Mouse (Mus musculus) lung, embryonic 14.5 days (tissue): ENCODE data around the gene Ctdnep1. TPM values are rescaled to one million over a fixed set of nuclear protein-coding genes. Genes with fewer than 3 reads are reported as not detected.
A peak's percentile ranks its signal among the peaks of the same experiment; 100 is the strongest.

Experiments used
- ATAC-seq: fragments of 200-750 bp; cut with Nextera tagmentation; 2 replicates; pipeline ENCODE4 v1.8.0; 2017; ENCODE audit warnings: mild to moderate bottlenecking, moderate TSS enrichment, moderate library complexity; ENCODE audit not compliant: insufficient read depth
- DNase-seq: peaks from one replicate; pipeline ENCODE4 v3.0.0-alpha.2; 2015
- H3K27ac ChIP-seq: fragments of 300-500 bp; sonication (generic); 2 replicates; pipeline ENCODE4 v1.5.1; 2014; ENCODE audit warnings: low read depth, mild to moderate bottlenecking, moderate library complexity
- H3K27me3 ChIP-seq: fragments of 300-500 bp; sonication (generic); 2 replicates; pipeline ENCODE4 v1.6.1; 2014; ENCODE audit warnings: low read length, control low read depth; ENCODE audit not compliant: insufficient read depth
- H3K36me3 ChIP-seq: fragments of 300-500 bp; sonication (generic); 2 replicates; pipeline ENCODE4 v1.6.1; 2014; ENCODE audit warnings: control low read depth; ENCODE audit not compliant: insufficient read depth
- H3K4me1 ChIP-seq: fragments of 300-500 bp; sonication (generic); 2 replicates; pipeline ENCODE4 v1.6.1; 2014; ENCODE audit warnings: antibody characterized with exemption, control low read depth; ENCODE audit not compliant: insufficient read depth
- H3K4me2 ChIP-seq: fragments of 300-500 bp; sonication (generic); 2 replicates; pipeline ENCODE4 v1.6.1; 2014; ENCODE audit warnings: mild to moderate bottlenecking
- H3K4me3 ChIP-seq: fragments of 300-500 bp; sonication (generic); 2 replicates; pipeline ENCODE4 v1.5.1; 2014; ENCODE audit warnings: low read depth, low read length
- H3K9ac ChIP-seq: fragments of 300-500 bp; sonication (generic); 2 replicates; pipeline ENCODE4 v1.6.1; 2014
- H3K9me3 ChIP-seq: fragments of 300-500 bp; sonication (generic); 2 replicates; pipeline ENCODE4 v1.6.1; 2016; ENCODE audit warnings: low read depth, low read length, control low read depth
- CTCF ChIP-seq: IDR thresholded peaks from 2 replicates; pipeline ENCODE4 v1.5.1; 2016; ENCODE audit warnings: antibody characterized with exemption, low read depth
- WGBS: fragments of 180-500 bp; shearing (Covaris S2); extraction: QIAGEN DNeasy Blood & Tissue Kit; methylation state at CpG from one replicate; pipeline ENCODE4 v1.1.7; 2014; 5-methylcytosine and 5-hydroxymethylcytosine counted together
- polyA plus RNA-seq: library from polyadenylated mRNA; unstranded; fragments of >200 nt; fragmentation: Nextera tagmentation; extraction: Ambion mirVana; gene quantifications from 2 replicates; pipeline ENCODE4 v1.2.1, GENCODE M21; 2014

Gene Ctdnep1
- polyA plus RNA-seq, 1 experiment from 2014 or later, result 28.3 TPM

DNA sequence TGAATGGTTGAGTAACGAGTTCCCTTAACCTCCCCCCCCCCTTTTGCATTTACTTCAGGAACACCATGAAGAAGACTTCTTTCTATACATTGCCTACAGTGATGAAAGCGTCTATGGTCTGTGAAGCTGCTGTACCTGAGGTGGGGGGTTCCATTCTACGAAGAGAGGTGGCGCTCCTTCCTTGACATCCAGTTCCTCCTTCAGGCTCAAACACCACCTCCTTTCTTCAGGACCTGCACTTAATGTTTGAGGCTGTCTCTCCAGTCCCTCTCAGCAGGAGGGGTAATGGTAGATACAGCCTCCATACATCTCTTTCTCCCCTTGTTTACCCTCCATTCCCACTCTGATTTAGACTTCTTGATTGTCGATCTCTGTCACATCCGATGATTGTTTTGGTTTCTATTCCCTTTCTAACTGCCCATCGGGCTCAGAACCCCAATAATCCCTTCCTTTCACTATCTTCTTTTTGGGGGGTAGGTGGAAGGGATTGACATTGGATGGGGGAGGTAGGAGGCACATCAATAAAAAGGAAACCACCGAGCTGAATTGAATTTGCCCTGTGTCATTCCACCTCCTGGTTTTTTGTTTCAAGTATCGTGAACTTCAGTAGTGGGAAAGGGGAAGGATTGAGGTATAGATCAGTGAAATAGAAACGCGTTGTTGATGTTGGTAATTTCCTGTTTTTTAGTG, 13.6 kb downstream of the Ctdnep1 start:
- H3K9me3 ChIP-seq, result no peaks in the 10 kb centered on the region
- no peaks in the 10 kb centered on the region for H3K27me3 ChIP-seq
- no peak overlapping the region for H3K27ac ChIP-seq
- H3K4me1 ChIP-seq, result peaks cover 12% of the 10 kb centered on the region
- WGBS, result 85% methylated on average over 11 of the region's 11 CpGs
- H3K9ac ChIP-seq, result no peak overlapping the region
- ATAC-seq, result no peak
- peaks cover 44% of the 10 kb centered on the region for H3K36me3 ChIP-seq
- peak; percentile 27 for TF ChIP-seq CTCF
- peak overlapping the region; percentile 98; the same call in 1 of the 2 replicates for H3K4me3 ChIP-seq
- no peak for DNase-seq
- peak overlapping the region; percentile 63 for H3K4me2 ChIP-seq

DNA sequence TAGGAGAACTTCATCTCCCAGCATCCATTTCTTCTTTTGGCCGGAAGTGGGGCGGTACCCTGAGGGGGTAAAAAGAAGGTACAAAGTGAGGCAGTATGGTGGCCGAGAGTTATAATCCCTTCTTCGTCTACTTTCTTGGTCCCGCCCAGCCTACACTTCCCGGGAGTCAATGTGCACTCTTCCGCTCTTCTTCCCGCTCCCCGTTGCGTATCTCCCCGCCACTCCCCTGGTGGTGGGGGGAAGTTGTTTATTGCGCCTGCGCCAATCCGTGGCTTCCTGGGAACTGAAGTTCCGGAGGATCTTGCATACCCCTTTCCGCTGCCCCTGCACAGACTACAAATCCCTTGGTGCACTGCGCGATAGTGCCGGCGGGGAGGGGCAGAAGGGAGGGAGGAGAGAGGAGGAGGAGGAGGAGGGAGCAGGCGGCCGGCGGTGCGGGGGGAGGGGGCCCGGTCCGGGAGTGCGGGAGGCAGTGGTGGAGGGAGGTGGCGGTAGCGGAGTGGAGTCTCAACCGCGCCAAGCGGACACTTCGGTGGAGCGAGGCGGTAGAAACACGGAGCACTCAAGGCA, 14.5 kb downstream of the Ctdnep1 start, which contains the start of gene Phf23:
Gene Phf23, plus strand, starts transcription at position 387 of the 570 bp plus-strand sequence.
- peak; percentile 81 for ATAC-seq
- Histone ChIP-seq H3K4me3 (peak within 1 kb of the TSS; percentile 98), H3K36me3 (peaks cover 42% of the 10 kb centered on the region), H3K27me3 (no peaks in the 10 kb centered on the region), H3K9ac (peak within 1 kb of the TSS; percentile 85), H3K4me1 (peaks cover 10% of the 10 kb centered on the region), H3K27ac (peak within 1 kb of the TSS; percentile 98), H3K4me2 (peak within 1 kb of the TSS; percentile 63), H3K9me3 (no peaks in the 10 kb centered on the region)
- TF ChIP-seq CTCF, result peak; percentile 70
- peak; percentile 99 for DNase-seq
- WGBS, result under 1% methylated on average over 36 of the region's 36 CpGs

DNA sequence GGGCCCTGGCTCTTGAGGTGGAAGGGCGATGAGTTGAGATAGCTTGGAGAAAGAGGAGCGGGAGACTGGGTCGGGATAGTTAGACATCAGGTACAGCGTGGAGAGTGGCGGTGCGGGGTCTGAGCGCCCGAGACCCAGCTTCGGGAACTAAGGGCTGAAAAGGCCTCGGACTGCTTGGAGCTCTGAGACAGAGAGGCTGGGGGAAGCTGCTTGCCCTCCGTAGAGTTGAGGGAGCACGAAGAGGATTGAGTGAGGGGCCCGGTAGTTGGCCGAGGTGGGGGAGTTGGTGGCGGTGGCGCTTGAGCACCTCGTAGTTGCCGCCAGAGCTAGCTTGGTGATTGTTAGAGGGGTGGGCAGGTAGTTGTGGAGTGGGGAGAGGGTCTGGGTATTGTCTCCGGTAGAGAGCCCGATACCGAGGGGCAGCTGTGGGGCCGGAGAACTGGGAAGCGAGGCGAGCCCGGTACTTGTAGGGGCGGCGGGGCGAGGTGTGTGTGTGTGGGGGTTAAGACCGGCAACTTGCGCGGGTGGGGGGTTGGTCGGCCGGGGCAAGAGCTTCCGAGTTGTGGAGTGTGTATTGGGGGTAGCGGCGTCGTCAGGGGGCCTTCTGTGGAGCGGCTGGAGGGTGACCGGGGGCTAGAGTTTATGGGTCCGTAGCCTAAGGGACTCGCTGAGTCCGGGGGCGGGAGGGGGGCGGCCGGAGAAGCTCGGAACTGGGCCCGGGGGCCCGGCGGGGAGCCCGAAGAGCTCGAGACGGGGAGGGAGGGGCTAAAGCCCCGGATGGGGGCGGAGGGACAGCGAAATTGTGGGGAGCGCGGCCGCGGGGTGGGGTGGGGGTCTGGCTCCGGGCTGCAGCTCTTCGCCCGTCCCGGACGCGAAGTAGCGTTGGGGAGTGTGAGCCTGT, 15.5 kb downstream of the Ctdnep1 start:
- no peaks in the 10 kb centered on the region for H3K9me3 ChIP-seq
- ATAC-seq (peak; percentile 3), DNase-seq (peak; percentile 75)
- peaks cover 9% of the 10 kb centered on the region for H3K4me1 ChIP-seq
- no peaks in the 10 kb centered on the region for H3K27me3 ChIP-seq
- TF ChIP-seq CTCF, result no peak
- WGBS, result 1% methylated on average over 66 of the region's 66 CpGs
- peak overlapping the region; percentile 63 for H3K4me2 ChIP-seq
- H3K4me3 ChIP-seq, result peak overlapping the region; percentile 98
- peaks cover 42% of the 10 kb centered on the region for H3K36me3 ChIP-seq
- H3K27ac ChIP-seq, result peak overlapping the region; percentile 98
- peak overlapping the region; percentile 85 for H3K9ac ChIP-seq

DNA sequence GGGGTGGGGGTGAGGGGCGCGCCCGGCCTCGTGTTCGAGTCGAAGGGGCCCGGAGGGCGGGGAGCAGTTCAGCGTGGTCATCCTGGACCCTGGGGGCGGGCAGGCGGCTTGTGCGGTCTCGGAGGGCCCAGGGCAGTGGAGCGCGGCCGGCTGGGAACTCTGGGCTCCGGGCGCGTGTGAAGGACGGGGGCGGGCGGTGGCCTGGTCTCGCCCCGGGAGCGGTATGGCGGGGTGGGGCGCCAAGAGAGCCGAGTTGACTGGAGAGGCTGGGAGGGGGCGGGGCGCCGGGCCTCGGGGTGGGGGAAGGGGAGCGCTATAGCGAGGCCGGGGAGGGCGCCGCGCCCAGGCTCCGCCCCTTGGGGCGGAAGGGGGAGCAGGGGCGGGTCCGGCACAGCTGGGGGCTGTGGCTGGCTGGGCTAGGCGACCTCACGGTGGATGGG, 16.1 kb downstream of the Ctdnep1 start:
- H3K36me3 ChIP-seq, result peaks cover 42% of the 10 kb centered on the region
- H3K9ac ChIP-seq, result peak overlapping the region; percentile 85
- WGBS, result 1% methylated on average over 40 of the region's 44 CpGs
- H3K27ac ChIP-seq, result peak overlapping the region; percentile 98
- no peaks in the 10 kb centered on the region for H3K9me3 ChIP-seq
- peaks cover 15% of the 10 kb centered on the region for H3K4me1 ChIP-seq
- H3K4me3 ChIP-seq, result peak overlapping the region; percentile 98
- no peaks in the 10 kb centered on the region for H3K27me3 ChIP-seq
- DNase-seq (peak; percentile 90), ATAC-seq (peak; percentile 59)
- TF ChIP-seq CTCF, result no peak
- H3K4me2 ChIP-seq, result peak overlapping the region; percentile 63

DNA sequence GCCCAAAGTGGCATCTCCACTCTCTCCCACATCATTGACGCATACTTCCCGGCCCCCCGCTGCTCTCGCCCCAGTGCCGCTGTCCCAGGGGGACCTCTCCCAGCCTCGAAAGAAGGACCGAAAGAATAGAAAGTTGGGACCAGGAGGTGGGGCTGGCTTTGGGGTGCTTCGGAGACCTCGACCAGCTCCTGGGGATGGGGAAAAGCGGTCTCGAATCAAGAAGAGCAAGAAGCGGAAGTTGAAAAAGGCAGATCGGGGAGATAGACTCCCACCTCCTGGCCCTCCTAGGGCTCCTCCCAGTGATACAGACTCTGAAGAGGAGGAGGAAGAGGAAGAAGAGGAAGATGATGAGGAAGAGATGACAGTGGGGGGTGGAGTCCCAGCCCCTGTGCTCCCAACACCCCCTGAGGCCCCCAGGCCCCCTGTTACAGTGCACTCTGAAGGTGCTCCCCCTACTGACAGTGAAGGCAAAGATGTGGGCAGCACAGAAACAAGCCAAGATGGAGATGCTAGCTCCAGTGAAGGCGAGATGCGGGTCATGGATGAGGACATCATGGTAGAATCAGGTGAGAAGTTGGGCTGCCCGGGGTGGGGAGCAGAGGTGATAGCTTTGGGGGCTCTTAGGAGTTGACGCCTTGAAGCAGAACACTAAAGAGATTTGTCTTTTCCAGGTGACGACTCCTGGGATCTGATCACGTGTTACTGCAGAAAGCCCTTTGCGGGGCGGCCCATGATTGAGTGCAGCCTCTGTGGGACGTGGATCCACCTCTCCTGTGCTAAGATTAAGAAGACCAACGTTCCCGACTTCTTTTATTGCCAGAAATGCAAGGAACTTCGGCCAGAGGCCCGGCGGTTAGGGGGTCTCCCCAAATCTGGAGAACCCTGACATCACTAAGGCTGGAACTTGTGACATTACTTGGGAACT, 17.9 kb downstream of the Ctdnep1 start:
- Histone ChIP-seq H3K9ac (no peak overlapping the region), H3K4me3 (no peak overlapping the region), H3K9me3 (no peaks in the 10 kb centered on the region), H3K36me3 (peaks cover 35% of the 10 kb centered on the region), H3K4me1 (peaks cover 18% of the 10 kb centered on the region), H3K27me3 (no peaks in the 10 kb centered on the region), H3K4me2 (no peak overlapping the region), H3K27ac (no peak overlapping the region)
- TF ChIP-seq CTCF, result peak; percentile 37
- 90% methylated on average over 27 of the region's 27 CpGs for WGBS
- ATAC-seq (no peak), DNase-seq (no peak)

DNA sequence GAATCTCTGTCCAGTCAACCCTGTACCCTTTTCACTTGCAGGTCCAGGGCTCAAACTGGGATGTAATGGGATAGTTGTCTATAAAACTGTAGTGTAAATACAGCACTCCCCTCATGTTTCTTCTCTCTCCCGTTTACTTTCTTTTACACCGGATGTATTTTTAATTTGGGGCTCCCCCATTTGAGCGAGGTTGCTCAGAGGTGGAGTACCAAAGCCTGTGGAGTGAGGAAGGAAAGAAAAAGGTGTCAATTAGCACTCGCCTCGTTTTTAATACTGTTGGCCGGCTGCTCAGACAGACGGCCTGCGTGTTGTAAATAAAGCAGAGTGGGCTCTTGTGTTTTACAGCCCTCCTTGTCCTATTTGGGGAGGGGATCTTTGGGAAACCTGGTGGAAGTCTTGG, 18.7 kb downstream of the Ctdnep1 start:
- H3K4me3 ChIP-seq, result peak overlapping the region; percentile 67; the same call in 1 of the 2 replicates
- WGBS, result 81% methylated on average over 8 of the region's 8 CpGs
- peak overlapping the region; percentile 63; the same call in 1 of the 2 replicates for H3K27ac ChIP-seq
- no peak for TF ChIP-seq CTCF
- H3K36me3 ChIP-seq, result peaks cover 27% of the 10 kb centered on the region
- no peaks in the 10 kb centered on the region for H3K27me3 ChIP-seq
- no peaks in the 10 kb centered on the region for H3K9me3 ChIP-seq
- peaks cover 18% of the 10 kb centered on the region for H3K4me1 ChIP-seq
- no peak for ATAC-seq
- H3K9ac ChIP-seq, result no peak overlapping the region
- no peak for DNase-seq
- H3K4me2 ChIP-seq, result peak overlapping the region; percentile 37; the same call in 1 of the 2 replicates
